Mouse (Mus musculus) right cerebral cortex, postnatal 36 days (tissue): Measurements from ENCODE around the gene Gm47985.
"Not testable (repeated sequence)": the region's sequence is repeated elsewhere in the genome, so short reads cannot be mapped to it uniquely, and the experiment has no call there.

Experiments used
- DNase-seq, 2 experiments: peaks; one replicate each; pipeline ENCODE4 v3.0.0; 2022; ENCODE audit warnings: low spot score in 2 of 2, mixed read lengths in 1 of 2

The Gm47985 gene

GRCm38 (mm10) chr1:151182266-151182665, at the start of gene Gm47985:
Gene Gm47985 (plus strand): TSS chr1:151182537.
- DNase-seq = not testable (repeated sequence)

- no peak for DNase-seq
Measured at GRCm38 (mm10) chr1:151132686-151133085, 49.7 kb upstream of the Gm47985 start.

- DNase-seq = peak; percentile 19 to 24
Measured at GRCm38 (mm10) chr1:151138388-151138787, 43.9 kb upstream of the Gm47985 start.

GRCm38 (mm10) chr1:151140956-151141355, 41.4 kb upstream of the Gm47985 start:
- DNase-seq = no peak

GRCm38 (mm10) chr1:151144471-151145146, 37.7 kb upstream of the Gm47985 start:
- no peak for DNase-seq

GRCm38 (mm10) chr1:151147801-151148200, 34.5 kb upstream of the Gm47985 start:
- no peak for DNase-seq

- no peak for DNase-seq
Measured at GRCm38 (mm10) chr1:151150211-151150610, 32.1 kb upstream of the Gm47985 start.

- DNase-seq = no peak
Measured at GRCm38 (mm10) chr1:151151089-151151488, 31.2 kb upstream of the Gm47985 start.

GRCm38 (mm10) chr1:151153056-151153652, 29.2 kb upstream of the Gm47985 start:
- no peak for DNase-seq

GRCm38 (mm10) chr1:151154131-151154530, 28.2 kb upstream of the Gm47985 start:
- DNase-seq = not testable (repeated sequence)

GRCm38 (mm10) chr1:151156129-151156528, 26.2 kb upstream of the Gm47985 start:
- DNase-seq = no peak

GRCm38 (mm10) chr1:151156777-151157632, 25.3 kb upstream of the Gm47985 start:
- DNase-seq = no peak

GRCm38 (mm10) chr1:151157963-151158856, 24.1 kb upstream of the Gm47985 start:
- no peak for DNase-seq

GRCm38 (mm10) chr1:151158857-151159510, 23.4 kb upstream of the Gm47985 start:
- DNase-seq = no peak

- DNase-seq = no peak
Measured at GRCm38 (mm10) chr1:151166031-151166430, 16.3 kb upstream of the Gm47985 start.

- no peak for DNase-seq
Measured at GRCm38 (mm10) chr1:151167297-151168047, 14.9 kb upstream of the Gm47985 start.

GRCm38 (mm10) chr1:151168637-151169036, 13.7 kb upstream of the Gm47985 start:
- DNase-seq = no peak

- no peak for DNase-seq
Measured at GRCm38 (mm10) chr1:151171572-151172461, 10.5 kb upstream of the Gm47985 start.
